Mouse (Mus musculus): ENCODE measurements around the gene N4bp3. TPM values are rescaled to one million over a fixed set of nuclear protein-coding genes. Genes with fewer than 3 reads are reported as not detected.

The N4bp3 gene
- polyA plus RNA-seq, 1 experiment from 2014 or later, result 43.9 TPM

DNA sequence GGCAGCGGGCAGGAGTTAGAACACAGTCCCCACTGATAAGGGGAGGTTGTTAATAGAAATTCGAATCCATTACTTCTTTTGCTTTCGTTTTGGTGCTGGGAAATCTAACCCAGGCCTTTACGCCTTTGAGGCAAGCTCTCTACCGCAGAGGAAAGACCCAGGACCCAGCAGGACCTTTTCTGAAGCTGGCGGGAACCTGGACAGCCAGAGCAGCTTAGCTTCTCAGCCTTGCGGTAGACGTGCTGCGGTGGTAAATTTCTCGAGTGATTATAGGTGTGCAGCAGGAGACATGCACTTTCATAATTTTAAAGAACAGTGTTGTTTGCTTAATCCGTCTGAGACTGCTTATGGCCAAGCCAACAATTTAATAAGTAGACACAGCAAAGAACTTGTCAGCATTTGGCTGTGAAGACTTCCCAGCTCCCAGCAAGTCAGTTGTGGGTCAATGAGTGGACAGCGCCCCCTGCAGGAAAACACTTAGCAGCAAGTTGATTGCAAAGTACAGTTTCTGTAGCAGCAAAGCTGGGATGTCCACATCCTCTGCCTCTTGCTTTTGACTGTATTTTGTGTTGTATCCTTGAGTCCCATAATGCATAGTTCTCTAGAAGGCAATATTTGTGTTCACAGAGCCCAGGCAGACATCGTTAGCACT, 30.8 kb upstream of the N4bp3 start:
- Histone ChIP-seq H3K4me1 (ENCODE audit: insufficient read depth, low read depth, low read length) (no peaks in the 10 kb centered on the region), H3K27me3 (replicated peaks; ENCODE audit: insufficient read depth, low read length) (no peaks in the 10 kb centered on the region), H3K9me3 (ENCODE audit: low read length) (no peaks in the 10 kb centered on the region), H3K27ac (ENCODE audit: low read length) (no peak overlapping the region), H3K4me2 (replicated peaks; ENCODE audit: low read depth, low read length) (peak overlapping the region; percentile 38), H3K9ac (replicated peaks; ENCODE audit: low read depth) (no peak overlapping the region), H3K4me3 (ENCODE audit: low read depth, low read length) (peak overlapping the region; percentile 5; the same call in 1 of the 2 replicates), H3K36me3 (ENCODE audit: insufficient read depth, low read length) (0 out of 2 replicates have a peak, but pooled peaks cover 3% of the 10 kb centered on the region)
- DNase-seq (ENCODE audit: low spot score) (peak; percentile 91), ATAC-seq (peak; percentile 72)
- WGBS, result 29% methylated on average over 13 of the region's 13 CpGs
- TF ChIP-seq CTCF (IDR thresholded peaks at IDR 0.05) (peak; percentile 97), EP300 (IDR thresholded peaks at IDR 0.05) (no peak)

DNA sequence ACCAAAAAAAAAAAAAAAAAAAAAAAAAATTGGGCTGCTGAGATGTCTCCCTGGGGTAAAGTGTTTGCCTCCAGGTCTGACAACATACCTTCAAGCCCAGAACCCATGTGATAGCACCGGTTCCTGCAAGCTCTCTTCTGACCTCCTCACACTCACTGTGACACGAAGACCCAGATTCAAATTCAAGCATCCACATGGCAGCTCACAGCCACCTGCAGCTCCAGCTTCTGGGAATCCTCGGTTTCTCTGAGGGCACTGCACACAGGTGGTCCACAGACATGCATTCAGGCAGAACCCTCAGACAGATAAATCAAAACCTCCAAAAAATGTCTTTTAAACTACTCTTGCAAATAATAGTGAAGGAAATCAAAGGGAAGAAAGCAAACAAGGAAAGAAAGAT, 28.8 kb upstream of the N4bp3 start:
- no peak overlapping the region for H3K27ac ChIP-seq (ENCODE audit: low read length)
- DNase-seq (ENCODE audit: low spot score) (no peak), ATAC-seq (no peak)
- no peak overlapping the region for H3K9ac ChIP-seq (replicated peaks; ENCODE audit: low read depth)
- H3K4me2 ChIP-seq (replicated peaks; ENCODE audit: low read depth, low read length), result no peak overlapping the region
- no peaks in the 10 kb centered on the region for H3K9me3 ChIP-seq (ENCODE audit: low read length)
- WGBS, result 60% methylated on average over 3 of the region's 3 CpGs
- H3K36me3 ChIP-seq (ENCODE audit: insufficient read depth, low read length), result no peaks in the 10 kb centered on the region
- H3K27me3 ChIP-seq (replicated peaks; ENCODE audit: insufficient read depth, low read length), result no peaks in the 10 kb centered on the region
- H3K4me3 ChIP-seq (ENCODE audit: low read depth, low read length), result no peak overlapping the region
- no peak for TF ChIP-seq CTCF (IDR thresholded peaks at IDR 0.05)
- TF ChIP-seq EP300 (IDR thresholded peaks at IDR 0.05), result no peak
- no peaks in the 10 kb centered on the region for H3K4me1 ChIP-seq (ENCODE audit: insufficient read depth, low read depth, low read length)

DNA sequence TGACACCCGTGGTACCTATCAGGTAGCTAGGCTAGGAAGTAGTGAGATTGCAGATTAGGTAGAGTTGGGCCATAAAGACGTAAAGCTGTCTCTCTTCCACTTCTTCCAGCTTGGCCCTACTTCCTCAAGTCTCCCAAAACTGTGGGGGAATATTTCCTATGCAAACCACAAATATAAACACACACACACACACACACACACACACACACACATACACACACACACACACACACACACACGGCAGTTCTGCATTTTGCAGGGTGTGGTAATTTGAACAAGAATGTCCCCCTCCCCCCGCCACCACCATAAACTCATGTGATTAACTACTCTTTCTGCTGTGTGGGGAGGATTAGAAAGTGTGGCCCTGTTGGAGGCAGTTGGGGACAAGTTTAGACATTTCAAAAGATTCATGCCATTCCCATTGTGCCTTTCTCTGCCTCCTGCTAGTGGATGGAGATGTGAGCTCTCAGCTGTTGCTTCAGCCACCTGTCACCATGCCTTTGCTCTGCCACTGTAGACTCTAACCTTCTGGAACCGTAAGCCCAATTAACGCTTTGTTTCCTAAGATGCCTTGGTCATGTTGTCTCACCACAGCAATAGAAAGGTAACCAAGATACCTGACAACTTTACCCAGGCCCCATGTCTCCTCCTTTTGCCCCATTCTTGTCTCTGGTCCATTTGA, 27.2 kb upstream of the N4bp3 start:
- Histone ChIP-seq H3K9me3 (ENCODE audit: low read length) (no peaks in the 10 kb centered on the region), H3K27ac (ENCODE audit: low read length) (no peak overlapping the region), H3K27me3 (replicated peaks; ENCODE audit: insufficient read depth, low read length) (no peaks in the 10 kb centered on the region), H3K36me3 (ENCODE audit: insufficient read depth, low read length) (no peaks in the 10 kb centered on the region), H3K9ac (replicated peaks; ENCODE audit: low read depth) (no peak overlapping the region), H3K4me1 (ENCODE audit: insufficient read depth, low read depth, low read length) (no peaks in the 10 kb centered on the region), H3K4me2 (replicated peaks; ENCODE audit: low read depth, low read length) (no peak overlapping the region), H3K4me3 (ENCODE audit: low read depth, low read length) (no peak overlapping the region)
- TF ChIP-seq CTCF (IDR thresholded peaks at IDR 0.05) (no peak), EP300 (IDR thresholded peaks at IDR 0.05) (no peak)
- DNase-seq (ENCODE audit: low spot score), result no peak
- ATAC-seq, result no peak
- WGBS, result 71% methylated on average over 6 of the region's 6 CpGs

DNA sequence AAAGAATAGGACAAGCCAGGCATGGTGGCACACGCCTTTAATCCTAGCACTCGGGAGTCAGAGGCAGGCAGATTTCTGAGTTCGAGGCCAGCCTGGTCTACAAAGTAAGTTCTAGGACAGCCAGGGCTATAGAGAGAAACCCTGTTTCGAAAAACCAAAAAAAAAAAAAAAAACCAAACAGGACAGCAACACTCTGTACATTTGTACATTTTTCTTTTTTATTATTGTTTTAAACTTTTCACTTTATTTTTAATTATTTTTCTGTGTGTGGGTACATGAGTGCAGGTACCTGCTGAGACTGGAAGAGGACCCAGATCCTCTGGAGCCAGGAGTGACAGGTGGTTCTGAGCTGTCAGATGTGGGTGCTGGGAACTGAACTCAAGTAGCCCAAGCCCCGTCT, 24.7 kb upstream of the N4bp3 start:
- H3K9ac ChIP-seq (replicated peaks; ENCODE audit: low read depth), result no peak overlapping the region
- 73% methylated on average over 5 of the region's 5 CpGs for WGBS
- H3K27me3 ChIP-seq (replicated peaks; ENCODE audit: insufficient read depth, low read length), result no peaks in the 10 kb centered on the region
- H3K4me2 ChIP-seq (replicated peaks; ENCODE audit: low read depth, low read length), result no peak overlapping the region
- H3K9me3 ChIP-seq (ENCODE audit: low read length), result no peaks in the 10 kb centered on the region
- DNase-seq (ENCODE audit: low spot score), result no peak
- no peaks in the 10 kb centered on the region for H3K36me3 ChIP-seq (ENCODE audit: insufficient read depth, low read length)
- ATAC-seq, result no peak
- no peak for TF ChIP-seq CTCF (IDR thresholded peaks at IDR 0.05)
- no peak for TF ChIP-seq EP300 (IDR thresholded peaks at IDR 0.05)
- H3K4me1 ChIP-seq (ENCODE audit: insufficient read depth, low read depth, low read length), result no peaks in the 10 kb centered on the region
- H3K4me3 ChIP-seq (ENCODE audit: low read depth, low read length), result no peak overlapping the region
- no peak overlapping the region for H3K27ac ChIP-seq (ENCODE audit: low read length)

DNA sequence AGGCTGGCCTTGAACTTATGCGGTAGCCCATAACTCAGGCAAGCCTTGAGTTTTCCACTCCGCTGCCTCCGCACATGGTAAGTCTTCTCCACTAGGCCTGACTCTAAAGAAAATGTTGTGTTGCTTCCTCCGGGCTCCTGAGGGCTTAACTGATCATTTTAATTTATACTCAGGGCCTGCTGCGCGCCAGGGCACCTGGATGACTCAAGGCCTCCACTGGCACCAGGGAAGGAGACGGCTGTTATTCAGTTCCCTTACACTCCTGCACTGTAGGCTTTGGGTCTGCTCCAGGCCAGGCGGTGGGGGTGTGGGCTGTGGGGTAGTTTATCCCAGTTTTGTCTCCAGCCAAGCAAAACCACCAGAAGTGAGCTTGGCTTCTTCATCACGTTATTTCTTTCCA, 22.6 kb upstream of the N4bp3 start:
- no peak for TF ChIP-seq EP300 (IDR thresholded peaks at IDR 0.05)
- no peak for TF ChIP-seq CTCF (IDR thresholded peaks at IDR 0.05)
- Histone ChIP-seq H3K4me1 (ENCODE audit: insufficient read depth, low read depth, low read length) (no peaks in the 10 kb centered on the region), H3K27me3 (replicated peaks; ENCODE audit: insufficient read depth, low read length) (no peaks in the 10 kb centered on the region), H3K4me3 (ENCODE audit: low read depth, low read length) (no peak overlapping the region), H3K27ac (ENCODE audit: low read length) (no peak overlapping the region), H3K36me3 (ENCODE audit: insufficient read depth, low read length) (no peaks in the 10 kb centered on the region), H3K9ac (replicated peaks; ENCODE audit: low read depth) (no peak overlapping the region), H3K9me3 (ENCODE audit: low read length) (no peaks in the 10 kb centered on the region), H3K4me2 (replicated peaks; ENCODE audit: low read depth, low read length) (no peak overlapping the region)
- DNase-seq (ENCODE audit: low spot score) (no peak), ATAC-seq (no peak)
- WGBS, result 81% methylated on average over 9 of the region's 9 CpGs

DNA sequence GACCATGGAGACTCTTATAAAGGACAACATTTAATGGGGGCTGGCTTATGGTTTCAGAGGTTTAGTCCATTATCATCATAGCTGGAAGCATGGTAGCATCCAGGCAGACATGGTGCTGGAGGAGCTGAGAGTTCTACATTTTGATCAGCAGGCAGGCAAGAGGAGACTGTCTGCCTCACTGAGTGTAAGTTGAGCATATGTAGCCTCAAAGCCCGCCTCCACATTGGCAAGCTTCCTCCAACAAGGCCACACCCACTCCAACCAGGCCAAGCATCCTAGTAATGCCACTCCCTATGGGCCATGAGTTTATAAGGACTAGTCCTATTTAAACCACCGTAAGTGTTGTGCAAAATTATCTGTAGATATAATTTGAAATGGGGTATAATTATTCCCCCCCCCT, 20.7 kb upstream of the N4bp3 start:
- H3K36me3 ChIP-seq (ENCODE audit: insufficient read depth, low read length), result no peaks in the 10 kb centered on the region
- H3K4me2 ChIP-seq (replicated peaks; ENCODE audit: low read depth, low read length), result no peak overlapping the region
- H3K9ac ChIP-seq (replicated peaks; ENCODE audit: low read depth), result no peak overlapping the region
- no peak for ATAC-seq
- H3K27me3 ChIP-seq (replicated peaks; ENCODE audit: insufficient read depth, low read length), result no peaks in the 10 kb centered on the region
- H3K4me3 ChIP-seq (ENCODE audit: low read depth, low read length), result no peak overlapping the region
- no peak for DNase-seq (ENCODE audit: low spot score)
- H3K27ac ChIP-seq (ENCODE audit: low read length), result no peak overlapping the region
- 56% methylated on average over 2 of the region's 2 CpGs for WGBS
- no peaks in the 10 kb centered on the region for H3K4me1 ChIP-seq (ENCODE audit: insufficient read depth, low read depth, low read length)
- TF ChIP-seq CTCF (IDR thresholded peaks at IDR 0.05), result no peak
- TF ChIP-seq EP300 (IDR thresholded peaks at IDR 0.05), result no peak
- H3K9me3 ChIP-seq (ENCODE audit: low read length), result no peaks in the 10 kb centered on the region

Measured in lung, postnatal 0 days (tissue).